Mouse (Mus musculus): ENCODE results near the gene Pcgf2. TPM values are rescaled to one million over a fixed set of nuclear protein-coding genes. Genes with fewer than 3 reads are reported as not detected.

Pcgf2 gene
- total RNA-seq, 2 experiments from 2014 or later: 51.0 to 52.0 TPM

DNA sequence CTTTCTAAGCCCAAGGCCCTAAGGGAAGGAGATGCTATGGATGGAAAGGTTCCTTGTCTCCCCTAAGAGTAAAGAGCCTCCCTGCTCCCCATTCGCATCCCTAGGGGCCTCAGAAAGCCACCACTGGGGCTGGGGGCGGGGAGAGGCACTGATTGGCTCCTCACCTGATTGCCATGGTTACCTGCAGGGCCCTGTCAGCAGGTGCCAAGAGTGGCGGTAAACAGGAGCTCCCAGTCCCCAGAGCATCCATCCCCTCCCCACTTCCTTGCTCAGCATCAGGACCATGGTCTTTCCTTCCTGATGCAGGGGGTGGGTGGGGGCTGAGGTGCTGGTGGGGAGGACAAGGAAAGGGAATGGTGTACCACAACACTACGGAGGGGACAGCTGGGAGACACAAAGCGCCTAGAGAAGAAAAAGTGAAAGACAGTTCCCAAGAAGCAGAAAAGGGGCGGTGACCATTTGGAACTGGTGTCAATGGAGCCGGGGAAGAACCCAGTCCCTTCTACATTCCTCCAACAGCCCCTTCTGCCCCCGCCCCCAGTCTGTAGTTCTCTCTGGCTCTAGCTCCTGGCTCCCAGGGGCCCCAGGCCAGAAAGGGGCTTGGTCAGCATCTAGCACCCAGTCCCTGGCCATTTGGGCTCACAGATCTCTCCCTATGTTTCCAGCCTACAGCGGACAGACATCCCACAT is 4.4 kb downstream of the Pcgf2 start:
- DNase-seq (ENCODE audit: low spot score in 2 of 2): peak in 1 of 2 experiments; percentile 60

- peak; percentile 69 to 78 for DNase-seq (ENCODE audit: low spot score in 2 of 2)
These were observed 5.2 kb downstream of the Pcgf2 start for GRCm38 (mm10) chr11:97694921-97695711.

- DNase-seq (ENCODE audit: low spot score in 2 of 2): no peak
These were observed 5.9 kb downstream of the Pcgf2 start for GRCm38 (mm10) chr11:97694435-97694834.

- peak; percentile 84 to 87 for DNase-seq (ENCODE audit: low spot score in 2 of 2)
These were observed 10.4 kb downstream of the Pcgf2 start for GRCm38 (mm10) chr11:97689861-97690260.

DNA sequence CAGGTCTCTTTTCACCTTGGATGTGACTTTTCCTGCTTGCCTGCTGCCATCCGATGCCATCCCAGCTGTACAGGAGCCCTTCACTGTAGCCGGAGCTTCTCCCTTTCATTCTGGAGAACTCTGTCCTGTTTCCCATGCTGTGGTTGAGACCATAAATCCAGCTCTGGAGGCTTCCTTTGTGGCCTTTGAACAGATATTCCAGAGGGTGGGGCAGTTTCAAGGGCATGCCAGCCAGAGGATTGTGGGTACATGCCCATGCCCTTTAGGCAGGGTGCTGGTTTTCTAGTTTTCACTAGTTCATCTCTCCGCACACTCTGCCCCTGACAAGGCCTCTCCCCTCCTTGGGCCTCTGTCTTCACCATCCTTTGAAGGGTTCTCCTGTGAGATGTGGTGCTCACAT is 13.2 kb downstream of the Pcgf2 start:
- no peak for DNase-seq (ENCODE audit: low spot score in 2 of 2)

DNA sequence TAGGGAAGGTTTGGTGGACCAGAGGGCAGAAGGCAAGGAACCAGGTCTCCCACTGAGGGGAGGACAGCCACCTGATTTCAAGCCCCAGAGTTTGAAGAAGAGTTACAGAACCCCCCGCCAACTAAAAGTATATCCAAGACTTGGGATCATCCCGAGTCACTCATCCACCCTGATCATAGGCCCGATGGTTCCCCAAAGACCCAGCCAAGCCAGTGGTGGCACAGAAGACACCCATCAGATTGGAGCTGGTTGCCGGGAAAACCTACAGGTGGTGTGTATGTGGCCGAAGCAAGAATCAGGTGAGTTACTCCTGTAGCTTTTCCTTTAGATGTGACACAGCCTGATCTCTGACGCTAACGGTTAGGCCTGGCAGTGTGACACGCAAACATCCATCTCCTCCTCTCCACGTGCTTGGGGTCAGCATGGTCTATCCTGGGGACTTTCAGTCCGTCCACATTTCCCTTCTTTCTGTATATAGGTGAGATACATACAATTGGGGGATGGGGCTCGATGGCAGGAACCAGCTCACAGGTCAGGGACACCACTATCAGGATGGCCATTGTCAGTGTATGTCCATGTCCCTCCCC is 13.9 kb downstream of the Pcgf2 start:
- DNase-seq (ENCODE audit: low spot score in 2 of 2): no peak

DNA sequence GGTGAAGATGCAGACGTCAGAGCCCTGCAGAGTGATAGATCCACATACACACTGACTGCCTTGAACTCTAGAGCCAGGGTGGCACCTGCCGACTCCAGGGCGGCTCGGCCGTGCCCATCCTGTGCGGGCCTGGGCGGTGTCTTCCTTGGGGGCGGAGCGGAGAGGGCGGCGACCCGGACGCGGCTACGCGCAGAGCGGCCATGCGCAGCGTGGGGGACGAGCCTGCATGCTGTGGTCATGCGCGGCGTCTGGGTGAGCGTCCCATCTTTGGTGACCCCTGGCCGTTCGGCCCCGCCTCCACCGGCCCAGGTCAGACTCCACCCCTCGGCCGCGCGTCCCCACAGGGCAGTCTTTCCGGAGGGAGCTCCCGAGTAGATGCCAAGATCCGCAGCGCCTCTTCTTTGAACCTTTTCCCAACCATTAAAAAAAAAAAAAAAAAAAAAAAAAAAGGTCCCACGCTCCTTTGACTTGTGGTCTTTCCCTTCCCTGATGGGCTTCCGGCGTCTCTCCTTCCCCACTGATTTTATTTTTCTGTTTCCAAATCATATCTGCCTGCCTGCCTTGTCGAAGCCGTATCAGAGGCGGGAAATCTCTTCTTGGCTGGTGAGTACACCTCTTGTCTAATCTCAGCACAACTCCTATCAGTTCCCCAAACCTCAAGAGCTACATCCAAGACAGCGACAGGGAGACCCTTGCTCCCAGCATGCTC is 14.5 kb downstream of the Pcgf2 start, which contains the start of gene Cisd3:
Cisd3 (plus strand) TSS at position 214 of the 709 bp plus-strand sequence.
- DNase-seq (ENCODE audit: low spot score in 2 of 2): peak; percentile 72 to 80

GRCm38 (mm10) chr11:97684766-97685165 is 15.5 kb downstream of the Pcgf2 start:
- no peak for DNase-seq (ENCODE audit: low spot score in 2 of 2)

GRCm38 (mm10) chr11:97684063-97684680 is 16.1 kb downstream of the Pcgf2 start:
- no peak for DNase-seq (ENCODE audit: low spot score in 2 of 2)

DNA sequence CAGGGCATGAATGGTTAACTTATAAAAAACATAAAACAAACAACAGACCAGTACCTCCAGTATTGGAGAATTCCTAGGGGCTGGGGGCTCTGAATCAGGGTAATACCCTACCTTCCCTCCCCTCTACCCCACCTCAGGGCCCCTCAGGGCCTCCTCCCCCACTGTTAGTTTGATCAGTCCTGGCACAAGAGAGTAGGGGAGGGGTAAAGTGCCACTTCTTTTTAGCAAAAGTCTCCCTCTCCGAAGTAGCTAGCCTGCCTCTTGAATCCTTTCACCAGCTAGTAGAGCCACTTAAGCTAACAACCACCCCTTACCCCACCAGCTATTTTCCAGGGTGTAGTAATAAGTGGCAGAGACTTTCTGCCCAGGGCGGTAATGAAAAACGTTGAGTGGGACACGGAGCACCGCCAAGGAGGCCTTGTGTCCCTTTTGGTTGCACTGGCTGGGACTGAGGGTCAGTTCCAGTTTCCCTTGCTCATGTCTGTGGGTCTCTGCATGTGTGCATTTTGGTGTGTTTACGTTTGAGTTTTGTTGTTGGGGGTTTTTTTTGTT is 17.7 kb downstream of the Pcgf2 start:
- DNase-seq (ENCODE audit: low spot score in 2 of 2): no peak

DNA sequence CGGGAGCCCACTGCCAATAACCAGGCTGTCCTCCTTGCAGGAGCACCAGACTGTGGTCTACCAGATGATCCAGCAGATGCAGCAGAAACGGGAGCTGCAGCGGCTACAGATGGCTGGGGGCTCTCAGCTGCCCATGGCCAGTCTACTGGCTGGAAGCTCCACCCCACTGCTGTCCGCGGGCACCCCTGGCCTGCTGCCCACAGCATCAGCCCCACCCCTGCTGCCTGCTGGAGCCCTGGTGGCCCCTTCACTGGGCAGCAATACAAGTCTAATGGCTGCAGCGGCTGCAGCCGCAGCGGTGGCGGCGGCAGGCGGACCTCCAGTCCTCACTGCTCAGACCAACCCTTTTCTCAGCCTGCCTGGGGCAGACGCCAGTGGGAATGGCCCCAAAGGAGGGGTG is 19.9 kb downstream of the Pcgf2 start:
- DNase-seq (ENCODE audit: low spot score in 2 of 2): no peak

GRCm38 (mm10) chr11:97678301-97678700 is 22.0 kb downstream of the Pcgf2 start:
- DNase-seq (ENCODE audit: low spot score in 2 of 2): no peak

GRCm38 (mm10) chr11:97677842-97678241 is 22.5 kb downstream of the Pcgf2 start:
- no peak for DNase-seq (ENCODE audit: low spot score in 2 of 2)

DNA sequence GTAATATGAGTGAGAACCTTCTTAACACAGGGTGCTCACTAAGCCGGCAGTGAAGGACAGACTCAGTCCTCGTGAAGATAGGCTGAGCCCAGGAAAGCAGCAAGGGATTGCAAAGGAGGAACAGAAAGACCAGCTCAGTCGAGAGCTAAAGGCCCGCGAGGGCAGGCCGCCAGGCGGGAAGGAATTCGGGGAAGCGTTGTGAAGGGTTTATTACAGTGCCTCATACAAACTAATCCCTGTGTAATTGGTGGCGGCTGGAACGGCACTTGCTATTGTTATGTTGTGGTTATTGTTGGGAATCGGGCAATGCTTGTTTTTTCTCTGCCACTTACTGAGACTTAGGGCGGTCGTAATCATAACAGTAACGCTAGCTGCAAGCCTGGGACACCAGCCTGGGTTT is 22.9 kb downstream of the Pcgf2 start:
- no peak for DNase-seq (ENCODE audit: low spot score in 2 of 2)

GRCm38 (mm10) chr11:97676050-97676754 is 24.1 kb downstream of the Pcgf2 start:
- DNase-seq (ENCODE audit: low spot score in 2 of 2): no peak

DNA sequence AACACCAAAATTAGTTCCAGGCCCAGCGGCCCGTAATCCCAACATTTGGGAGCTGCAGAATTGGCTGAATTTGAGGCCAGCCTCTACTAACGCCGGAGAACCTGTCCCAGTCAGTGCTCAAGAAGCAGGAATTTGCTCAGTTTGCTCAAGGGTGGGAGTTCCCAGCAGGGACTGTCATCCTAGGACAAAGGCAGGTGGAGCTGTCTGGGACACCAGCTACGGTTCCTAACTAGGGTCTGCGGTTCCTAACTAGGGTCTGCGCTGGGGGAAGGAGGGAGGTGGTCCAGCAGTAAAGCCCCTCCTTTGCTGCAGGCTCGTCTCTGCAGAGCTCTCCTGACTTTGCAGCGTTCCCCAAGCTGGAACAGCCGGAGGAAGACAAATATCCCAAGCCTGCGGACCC is 27.1 kb downstream of the Pcgf2 start:
- DNase-seq (ENCODE audit: low spot score in 2 of 2): no peak

DNA sequence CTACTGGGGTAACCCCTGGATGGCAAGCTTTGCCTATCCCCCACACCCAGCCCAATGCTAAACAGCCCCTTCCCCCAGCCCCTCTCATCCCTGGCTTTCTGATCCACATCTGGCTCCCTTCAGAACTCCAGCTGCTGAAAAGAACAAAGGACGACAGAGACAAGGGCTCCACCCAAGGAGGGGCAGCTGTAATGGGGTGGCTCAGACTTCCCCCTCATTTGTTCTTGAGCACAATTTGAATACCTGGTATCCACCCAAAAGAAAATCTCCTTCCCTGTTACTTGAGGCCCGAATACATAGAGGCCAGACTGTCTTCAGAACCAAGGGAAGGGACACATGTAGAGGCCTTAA is 29.1 kb downstream of the Pcgf2 start:
- no peak for DNase-seq (ENCODE audit: low spot score in 2 of 2)

DNA sequence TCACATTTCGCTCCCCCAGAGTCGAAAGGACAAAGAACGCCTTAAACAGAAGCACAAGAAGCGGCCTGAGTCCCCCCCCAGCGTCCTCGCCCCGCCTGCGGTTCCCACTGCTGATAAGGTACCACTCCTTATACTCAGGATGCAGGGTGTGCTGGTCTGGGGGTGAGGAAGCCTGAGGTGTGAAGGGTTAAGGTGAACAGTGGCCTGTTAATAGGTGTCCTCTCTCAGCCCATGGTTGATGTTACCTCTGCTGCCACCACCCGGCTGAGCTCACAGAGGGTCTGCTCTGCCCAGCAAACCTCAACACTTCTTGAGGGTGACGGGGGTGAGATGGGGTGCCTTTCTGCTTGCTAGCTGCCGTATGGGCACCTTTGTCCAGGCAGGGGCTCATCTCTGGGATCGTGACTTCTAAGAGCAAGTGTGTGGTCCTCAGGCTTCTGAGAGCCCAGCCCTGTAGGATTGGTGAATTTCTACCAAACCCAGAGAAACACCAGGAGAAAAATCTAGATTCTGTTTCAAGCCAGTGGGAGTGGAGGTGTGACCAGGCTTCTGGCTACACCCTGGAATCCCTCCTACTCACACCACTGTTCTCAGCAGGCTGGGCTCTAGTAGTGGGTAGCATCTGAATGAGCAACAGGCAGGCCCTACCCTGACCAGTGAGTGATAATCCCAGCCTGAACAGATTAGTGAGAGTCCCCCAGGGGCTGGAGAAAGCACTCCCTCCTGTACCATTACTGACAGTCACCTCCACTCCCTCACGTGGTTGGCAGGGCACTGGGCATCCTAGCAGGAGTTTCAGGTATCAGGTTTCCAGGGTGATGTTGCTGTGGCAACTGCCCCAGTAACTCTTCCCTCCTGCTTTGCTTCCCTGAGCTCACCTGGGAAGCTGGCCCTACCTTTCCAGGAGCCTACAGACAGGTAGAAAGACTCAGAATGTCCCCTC is 29.8 kb downstream of the Pcgf2 start:
- no peak for DNase-seq (ENCODE audit: low spot score in 2 of 2)

- DNase-seq (ENCODE audit: low spot score in 2 of 2): no peak
These were observed 30.5 kb downstream of the Pcgf2 start for GRCm38 (mm10) chr11:97669829-97670228.
